Mouse (Mus musculus) stomach, embryonic 14.5 days (tissue): ENCODE data around the gene Emx1. TPM values are rescaled to one million over a fixed set of nuclear protein-coding genes. Genes with fewer than 3 reads are reported as not detected.

ENCODE experiments used
- ATAC-seq: fragments of 200-750 bp; cut with Nextera tagmentation; 2 replicates; pipeline ENCODE4 v1.8.0; 2017; ENCODE audit warnings: low read depth, moderate TSS enrichment; ENCODE audit not compliant: insufficient number of reproducible peaks, insufficient read depth, low FRiP score
- H3K27ac ChIP-seq: fragments of 300-500 bp; sonication (generic); 2 replicates; pipeline ENCODE4 v1.5.1; 2014; ENCODE audit warnings: mild to moderate bottlenecking, low read length, moderate library complexity, mixed read lengths
- H3K27me3 ChIP-seq: fragments of 300-500 bp; sonication (generic); 2 replicates; pipeline ENCODE4 v1.6.1; 2014; ENCODE audit warnings: low read length, control low read depth, mixed read lengths; ENCODE audit not compliant: control insufficient read depth, insufficient read depth
- H3K36me3 ChIP-seq: fragments of 300-500 bp; sonication (generic); 2 replicates; pipeline ENCODE4 v1.6.1; 2014; ENCODE audit warnings: mild to moderate bottlenecking, control low read depth, low read length, moderate library complexity, mixed read lengths; ENCODE audit not compliant: control insufficient read depth, insufficient read depth
- H3K4me1 ChIP-seq: fragments of 300-500 bp; sonication (generic); 2 replicates; pipeline ENCODE4 v1.6.1; 2014; ENCODE audit warnings: low read length, control low read depth, mixed read lengths; ENCODE audit not compliant: control insufficient read depth, insufficient read depth
- H3K4me2 ChIP-seq: fragments of 300-500 bp; sonication (generic); replicated peaks from 2 replicates; pipeline ENCODE4 v1.6.1; 2014; ENCODE audit warnings: low read depth, low read length, control low read depth
- H3K4me3 ChIP-seq: fragments of 300-500 bp; sonication (generic); 2 replicates; pipeline ENCODE4 v1.5.1; 2014; ENCODE audit warnings: low read depth, low read length, control low read depth
- H3K9ac ChIP-seq: fragments of 300-500 bp; sonication (generic); replicated peaks from 2 replicates; pipeline ENCODE4 v1.6.1; 2014; ENCODE audit warnings: low read depth, mild to moderate bottlenecking, control low read depth, low read length, moderate library complexity, mixed read lengths
- H3K9me3 ChIP-seq: fragments of 300-500 bp; sonication (generic); 2 replicates; pipeline ENCODE4 v1.6.1; 2016; ENCODE audit warnings: low read depth, low read length, control low read depth; ENCODE audit not compliant: control insufficient read depth
- WGBS: fragments of 180-500 bp; shearing (Covaris S2); extraction: QIAGEN DNeasy Blood & Tissue Kit; methylation state at CpG from one replicate; pipeline ENCODE4 v1.1.7; 2014; 5-methylcytosine and 5-hydroxymethylcytosine counted together
- polyA plus RNA-seq: library from polyadenylated mRNA; unstranded; fragments of >200 nt; fragmentation: Nextera tagmentation; extraction: Ambion mirVana; gene quantifications from 2 replicates; pipeline ENCODE4 v1.2.1, GENCODE M21; 2014

The Emx1 gene
- polyA plus RNA-seq, 1 experiment from 2014 or later = not detected

DNA sequence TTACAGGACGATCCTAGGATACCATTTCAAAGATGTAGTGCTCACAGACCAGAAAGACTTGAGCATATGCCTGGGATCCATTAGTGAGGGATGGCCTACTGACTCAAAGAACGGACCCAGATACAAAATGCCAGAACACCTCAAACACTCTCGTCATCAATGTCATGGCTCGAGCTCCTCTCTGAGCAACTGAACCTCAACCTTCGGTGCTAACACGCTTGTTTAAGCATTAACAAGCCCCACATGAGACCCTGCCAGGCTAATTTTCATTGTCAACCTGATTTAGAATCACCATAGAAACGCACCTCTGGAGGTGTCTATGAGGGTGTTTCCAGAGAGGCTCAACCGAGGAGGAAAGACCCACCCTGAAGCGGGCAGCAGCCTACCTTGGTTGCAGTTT is 62.6 kb downstream of the Emx1 start:
- H3K4me3 ChIP-seq = no peak overlapping the region
- no peaks in the 10 kb centered on the region for H3K27me3 ChIP-seq
- H3K4me2 ChIP-seq = no peak overlapping the region
- no peak for ATAC-seq
- H3K9me3 ChIP-seq = no peaks in the 10 kb centered on the region
- H3K4me1 ChIP-seq = no peaks in the 10 kb centered on the region
- H3K36me3 ChIP-seq = no peaks in the 10 kb centered on the region
- WGBS = 84% methylated on average over 9 of the region's 9 CpGs
- no peak overlapping the region for H3K9ac ChIP-seq
- no peak overlapping the region for H3K27ac ChIP-seq

DNA sequence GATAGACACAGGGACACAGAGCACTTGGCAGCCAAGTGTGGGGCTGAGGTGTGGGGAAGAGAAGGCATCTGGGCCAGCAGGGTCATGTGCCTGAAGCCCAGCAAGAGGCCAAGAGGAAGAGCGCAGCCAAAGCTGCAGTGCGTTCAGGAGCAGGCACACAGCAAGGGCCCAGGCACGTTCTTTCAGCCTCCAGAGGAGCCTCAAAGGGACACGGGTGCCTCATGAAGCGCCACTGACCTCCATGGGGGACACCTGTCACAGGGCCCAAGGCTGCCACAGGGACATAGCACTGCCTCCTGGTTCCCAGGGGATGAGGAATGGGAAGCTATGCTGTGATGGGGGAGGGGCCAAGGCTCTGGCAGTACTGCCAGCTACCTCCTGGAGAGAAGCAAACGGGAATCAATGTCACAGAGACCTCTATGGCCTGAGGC is 63.6 kb downstream of the Emx1 start:
- no peak for ATAC-seq
- no peaks in the 10 kb centered on the region for H3K4me1 ChIP-seq
- H3K4me3 ChIP-seq = no peak overlapping the region
- WGBS = 43% methylated on average over 6 of the region's 6 CpGs
- no peak overlapping the region for H3K9ac ChIP-seq
- no peaks in the 10 kb centered on the region for H3K27me3 ChIP-seq
- no peaks in the 10 kb centered on the region for H3K9me3 ChIP-seq
- H3K27ac ChIP-seq = no peak overlapping the region
- no peaks in the 10 kb centered on the region for H3K36me3 ChIP-seq
- H3K4me2 ChIP-seq = no peak overlapping the region

DNA sequence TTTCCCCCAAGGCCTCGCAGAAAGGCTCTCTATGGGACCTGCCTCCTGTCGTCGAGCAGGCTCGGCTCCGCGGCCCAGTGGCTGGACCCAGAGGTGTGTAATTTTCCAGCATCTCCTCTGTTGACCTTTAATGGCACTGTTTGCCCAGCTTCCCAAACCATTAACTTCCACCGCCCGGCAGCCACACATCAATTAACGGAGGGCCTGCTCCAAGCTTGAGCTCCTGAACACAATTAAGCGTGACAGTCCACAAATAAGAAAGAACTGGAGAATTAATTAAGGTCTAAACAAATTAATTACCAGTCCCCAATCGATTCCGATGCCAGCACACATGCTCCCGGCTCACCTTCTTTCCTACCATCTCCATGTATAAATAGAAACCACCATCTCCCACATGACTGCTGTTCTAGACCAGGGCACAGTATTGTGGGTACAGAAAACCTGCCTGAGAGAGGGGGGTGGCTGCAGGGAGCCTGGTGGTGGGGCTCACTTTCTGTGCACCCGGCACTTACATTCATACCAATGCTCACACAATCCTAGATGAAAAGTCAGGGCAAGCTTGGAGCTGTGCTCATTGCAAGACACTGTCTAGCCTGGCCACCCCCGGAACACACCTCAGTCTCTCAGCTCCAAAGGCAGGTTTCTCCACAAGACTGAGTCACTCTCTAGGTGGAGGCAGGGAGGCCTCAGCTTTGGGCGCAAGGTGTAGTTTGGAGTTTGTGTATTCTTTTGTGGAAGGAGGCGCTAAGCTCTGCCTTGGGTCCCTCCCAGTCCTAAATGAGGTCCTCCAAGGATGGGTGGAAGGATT is 65.2 kb downstream of the Emx1 start:
- Histone ChIP-seq H3K4me2 (no peak overlapping the region), H3K9me3 (no peaks in the 10 kb centered on the region), H3K27me3 (no peaks in the 10 kb centered on the region), H3K36me3 (no peaks in the 10 kb centered on the region), H3K27ac (no peak overlapping the region), H3K4me3 (no peak overlapping the region), H3K4me1 (no peaks in the 10 kb centered on the region), H3K9ac (no peak overlapping the region)
- ATAC-seq = no peak
- 72% methylated on average over 17 of the region's 17 CpGs for WGBS

DNA sequence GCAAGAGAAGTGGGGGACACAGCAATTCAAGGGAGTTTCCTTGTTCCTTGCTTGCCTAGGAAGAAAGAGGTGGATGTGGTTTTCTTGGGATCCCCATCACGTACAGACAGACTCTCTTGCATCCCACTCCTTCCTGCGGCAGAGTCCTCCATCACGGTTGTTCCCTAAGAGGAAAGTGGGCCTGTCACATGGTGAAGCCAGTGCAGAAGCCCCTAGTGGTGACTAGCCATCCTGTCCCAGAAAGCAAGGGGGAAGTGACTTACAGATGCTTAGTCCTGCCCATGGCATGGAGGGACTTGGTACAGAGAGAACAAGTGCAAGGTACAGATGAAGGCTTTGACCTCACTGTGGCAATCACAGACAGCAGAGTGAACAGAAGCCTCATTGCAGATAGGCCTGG is 66.0 kb downstream of the Emx1 start:
- WGBS = 72% methylated on average over 3 of the region's 3 CpGs
- no peak overlapping the region for H3K4me2 ChIP-seq
- no peak overlapping the region for H3K9ac ChIP-seq
- no peaks in the 10 kb centered on the region for H3K4me1 ChIP-seq
- no peaks in the 10 kb centered on the region for H3K27me3 ChIP-seq
- no peaks in the 10 kb centered on the region for H3K9me3 ChIP-seq
- no peak for ATAC-seq
- no peak overlapping the region for H3K27ac ChIP-seq
- no peak overlapping the region for H3K4me3 ChIP-seq
- no peaks in the 10 kb centered on the region for H3K36me3 ChIP-seq

Other genes with a start within 250 kb of the Emx1 start
- gene Exoc6b, start 117.9 kb upstream of the Emx1 start, polyA plus RNA-seq = 45.6 and 49.7 TPM in 2 replicates
- gene Spr, start 49.7 kb upstream of the Emx1 start, polyA plus RNA-seq = 90.9 and 91.8 TPM in 2 replicates
- gene Sfxn5, start 146.0 kb downstream of the Emx1 start, polyA plus RNA-seq = 13.0 and 14.0 TPM in 2 replicates
- gene Rab11fip5, start 187.2 kb downstream of the Emx1 start, polyA plus RNA-seq = 8.1 and 8.3 TPM in 2 replicates
- not detected in 2 replicates for gene Noto, start 236.4 kb downstream of the Emx1 start, polyA plus RNA-seq
- gene Smyd5, start 244.6 kb downstream of the Emx1 start, polyA plus RNA-seq = 43.6 and 45.8 TPM in 2 replicates